Mouse (Mus musculus) layer of hippocampus, adult 11-12 months (tissue): ENCODE results near the gene Rai1.

ENCODE experiments used
- DNase-seq: peaks from one replicate; pipeline ENCODE4 v3.0.0; 2022; ENCODE audit warnings: low spot score

The Rai1 gene

DNA sequence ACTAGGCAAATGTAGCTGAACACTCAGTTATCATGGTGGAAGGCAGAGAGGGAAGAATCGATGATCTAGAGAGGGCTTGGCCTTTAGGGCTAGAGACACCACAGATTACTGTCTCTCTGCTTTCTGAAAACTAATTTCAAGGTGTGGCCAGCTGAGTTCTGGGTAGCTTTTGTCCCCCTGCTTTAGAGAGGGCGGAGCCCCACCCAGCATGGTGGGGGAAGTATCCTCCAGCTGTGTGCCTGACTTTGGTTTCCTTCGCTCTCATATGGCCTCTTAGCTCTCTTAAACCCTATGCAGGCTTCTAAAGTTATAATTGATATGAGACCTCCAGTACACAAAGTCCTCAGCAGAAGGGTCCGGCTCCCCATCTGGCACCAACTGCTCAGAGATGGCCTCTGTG lies 58.5 kb downstream of the Rai1 start:
- DNase-seq: no peak

DNA sequence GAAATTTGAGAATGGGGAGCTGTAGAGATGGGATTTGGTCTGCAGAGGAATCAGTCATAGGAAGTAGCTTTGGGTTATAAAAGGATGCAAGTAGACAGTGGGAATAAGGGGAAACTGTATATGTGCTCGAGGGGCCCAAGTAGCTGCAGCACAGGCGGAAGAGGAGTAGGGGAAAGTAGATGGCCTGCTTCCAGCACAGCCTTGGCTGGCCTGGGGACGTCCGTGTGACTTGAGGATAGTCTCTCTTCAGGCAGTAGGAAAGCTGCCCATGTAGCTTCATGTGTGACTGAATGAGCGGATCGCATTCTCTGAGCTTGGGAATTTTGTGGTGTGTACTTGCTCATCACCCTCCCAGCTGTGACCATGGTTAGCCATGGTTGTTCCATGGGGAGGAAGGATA lies 59.6 kb downstream of the Rai1 start:
- DNase-seq: no peak

DNA sequence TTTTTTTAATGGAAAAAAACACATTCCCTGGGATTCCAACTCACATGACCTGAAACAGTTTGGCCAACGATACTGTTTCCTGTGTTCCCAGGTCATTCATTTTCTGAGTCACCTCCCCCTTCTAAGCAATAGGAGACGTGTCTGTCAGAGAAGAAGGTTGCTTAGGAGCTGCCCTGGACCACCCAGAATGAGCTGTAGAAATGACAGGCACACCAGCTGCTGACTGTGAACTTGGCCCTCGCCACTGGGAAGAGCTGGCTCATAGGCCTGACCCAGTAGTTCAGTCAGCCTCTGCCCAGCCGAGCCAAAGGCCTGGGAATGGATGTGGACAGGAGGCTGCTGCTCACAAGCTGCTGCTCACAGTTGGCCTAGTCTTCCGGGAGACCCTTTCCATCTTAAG lies 60.3 kb downstream of the Rai1 start:
- DNase-seq: no peak

DNA sequence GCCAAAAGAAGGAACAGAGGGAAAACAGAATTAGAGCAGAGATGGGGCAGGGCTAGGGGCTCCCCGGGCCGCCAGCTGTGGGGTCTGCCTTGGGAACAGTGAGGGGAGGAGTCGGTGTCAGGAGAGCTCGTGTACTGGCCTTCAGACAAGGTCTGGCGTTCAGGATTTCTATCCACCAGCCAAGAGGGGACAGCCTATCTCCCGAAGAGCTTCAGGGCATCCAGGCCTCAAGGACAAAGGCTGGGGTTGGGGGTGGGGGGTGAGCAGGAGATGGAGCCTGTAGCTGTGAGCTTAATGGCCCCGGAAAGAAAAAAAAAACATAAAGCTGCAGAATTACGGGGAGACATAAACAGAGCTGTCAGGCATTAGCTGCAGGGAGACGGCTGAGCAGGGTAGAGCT lies 64.0 kb downstream of the Rai1 start:
- no peak for DNase-seq

DNA sequence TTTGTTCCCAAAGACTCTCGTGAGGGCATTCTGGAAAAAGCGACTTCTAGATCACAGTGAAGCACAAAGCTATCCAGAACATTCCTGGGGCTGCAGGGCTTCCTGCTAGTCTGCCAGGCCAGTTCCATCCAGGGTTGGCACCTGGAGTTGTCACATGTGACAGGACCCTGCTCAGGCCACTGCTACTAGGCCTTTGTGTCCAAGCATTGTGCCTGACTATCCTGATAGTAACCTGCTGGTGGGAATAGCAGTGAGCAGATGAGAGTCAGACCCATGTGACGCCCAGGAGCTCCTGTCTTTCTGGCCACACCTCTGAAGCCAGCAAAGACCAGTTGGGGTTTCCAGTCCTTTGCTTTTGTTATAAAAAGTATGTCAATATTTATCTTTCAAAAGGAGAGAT lies 67.3 kb downstream of the Rai1 start:
- no peak for DNase-seq

DNA sequence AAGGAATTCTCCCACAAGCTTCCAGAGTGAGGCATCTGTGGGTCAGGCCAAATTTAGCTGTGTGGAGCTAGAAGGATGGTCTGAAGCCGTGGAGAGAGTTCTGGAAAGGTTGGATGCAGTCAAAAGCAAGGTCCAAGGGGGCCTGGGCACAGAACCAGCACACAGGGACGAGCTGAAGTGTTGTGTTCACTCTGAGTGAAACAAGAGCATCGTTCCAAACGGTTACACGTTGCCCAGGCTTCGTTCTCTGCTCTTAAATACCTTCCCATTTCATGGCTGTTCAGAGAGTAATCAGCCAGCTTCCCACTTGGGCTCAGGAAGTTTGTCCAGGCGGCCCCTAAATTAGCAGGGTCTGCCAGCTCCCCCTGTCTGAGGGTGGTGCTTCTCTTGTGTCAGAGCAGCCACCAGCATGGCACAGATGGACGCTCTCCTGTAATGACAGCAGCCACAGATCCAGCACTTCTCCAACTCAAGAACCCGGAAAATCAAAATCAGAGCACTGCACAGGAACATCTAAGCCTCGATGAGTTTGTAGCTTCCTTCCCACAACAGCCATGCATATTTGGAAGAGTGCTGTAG lies 68.9 kb downstream of the Rai1 start:
- no peak for DNase-seq

DNA sequence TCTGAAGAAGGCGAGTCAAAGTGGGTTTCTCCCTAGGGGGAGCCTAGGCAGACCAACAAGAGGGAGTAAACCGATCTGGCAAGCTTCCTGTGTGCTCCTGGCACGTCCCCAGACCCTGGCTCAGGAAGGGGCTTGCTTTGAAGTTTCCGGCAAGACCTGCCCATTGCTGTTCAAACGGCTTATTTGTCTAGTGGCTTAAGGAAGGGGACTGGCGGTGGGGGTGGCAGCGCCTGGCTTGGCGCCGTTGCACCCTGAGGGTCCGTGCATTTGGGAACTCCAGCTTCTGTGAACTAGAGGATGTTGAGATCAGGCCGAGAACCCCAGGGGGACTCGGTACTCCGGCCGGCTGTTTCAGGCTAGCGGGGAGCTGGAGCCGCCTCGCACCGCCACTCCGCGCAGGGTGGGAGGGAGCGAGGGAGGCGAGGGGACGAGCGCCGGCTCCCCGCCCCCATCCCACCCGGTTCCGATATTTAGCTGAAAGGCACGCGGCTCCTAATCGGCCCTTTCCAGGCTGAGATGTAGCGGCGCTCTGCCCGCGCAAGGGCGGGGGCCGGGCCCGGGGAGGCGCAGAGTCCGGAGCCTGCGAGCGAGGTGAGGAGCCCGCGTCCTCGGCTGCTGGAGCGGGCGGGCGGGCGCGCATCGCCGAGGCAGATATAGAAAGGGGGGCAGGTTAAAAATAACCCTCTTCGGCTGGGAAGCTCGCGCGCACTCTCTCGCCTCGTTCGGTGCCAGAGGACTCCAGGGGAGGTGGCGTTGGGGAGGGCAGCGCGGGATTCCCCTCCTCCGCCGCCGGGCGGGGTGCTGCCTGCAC lies 70.8 kb downstream of the Rai1 start:
- DNase-seq: peak; percentile 71

DNA sequence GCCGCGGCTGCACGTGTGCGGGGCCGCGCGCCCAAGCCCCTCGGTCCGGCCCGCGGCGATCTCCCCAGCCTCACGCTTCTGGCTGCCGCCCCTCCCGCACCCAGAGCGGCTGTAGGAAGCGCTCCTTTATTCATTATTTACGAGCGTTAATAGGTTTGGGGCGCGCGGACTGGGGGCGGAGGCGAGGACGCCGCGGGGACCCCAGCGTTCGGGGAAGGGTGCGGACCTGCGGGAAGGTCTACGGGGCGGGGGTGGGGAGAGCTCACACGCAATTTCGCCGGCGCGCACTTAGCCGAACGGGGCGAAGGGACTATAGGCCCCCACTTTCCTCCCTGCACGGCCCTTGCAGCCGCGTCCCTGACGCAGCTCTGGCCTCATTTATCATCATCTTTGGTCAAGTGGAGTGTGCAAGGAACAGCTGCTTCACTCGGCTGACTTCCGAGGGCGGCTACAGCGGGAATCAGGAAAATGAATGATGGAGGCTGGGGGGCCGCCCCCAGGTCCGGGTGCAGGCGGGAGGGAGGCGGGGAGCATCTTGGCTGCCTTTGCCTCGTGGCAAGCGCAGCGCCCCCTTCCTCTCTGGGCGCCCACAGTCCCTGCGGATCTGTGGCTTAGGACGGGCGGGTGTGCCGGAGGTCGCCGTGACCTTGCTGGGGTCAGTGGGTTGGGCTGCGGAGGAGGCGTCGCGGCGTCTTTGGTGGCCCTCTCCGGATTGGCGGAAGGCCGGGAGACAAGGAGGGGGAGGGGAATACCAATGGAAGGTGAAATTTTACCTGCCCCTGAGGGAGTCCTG lies 71.6 kb downstream of the Rai1 start:
- peak; percentile 75 for DNase-seq

DNA sequence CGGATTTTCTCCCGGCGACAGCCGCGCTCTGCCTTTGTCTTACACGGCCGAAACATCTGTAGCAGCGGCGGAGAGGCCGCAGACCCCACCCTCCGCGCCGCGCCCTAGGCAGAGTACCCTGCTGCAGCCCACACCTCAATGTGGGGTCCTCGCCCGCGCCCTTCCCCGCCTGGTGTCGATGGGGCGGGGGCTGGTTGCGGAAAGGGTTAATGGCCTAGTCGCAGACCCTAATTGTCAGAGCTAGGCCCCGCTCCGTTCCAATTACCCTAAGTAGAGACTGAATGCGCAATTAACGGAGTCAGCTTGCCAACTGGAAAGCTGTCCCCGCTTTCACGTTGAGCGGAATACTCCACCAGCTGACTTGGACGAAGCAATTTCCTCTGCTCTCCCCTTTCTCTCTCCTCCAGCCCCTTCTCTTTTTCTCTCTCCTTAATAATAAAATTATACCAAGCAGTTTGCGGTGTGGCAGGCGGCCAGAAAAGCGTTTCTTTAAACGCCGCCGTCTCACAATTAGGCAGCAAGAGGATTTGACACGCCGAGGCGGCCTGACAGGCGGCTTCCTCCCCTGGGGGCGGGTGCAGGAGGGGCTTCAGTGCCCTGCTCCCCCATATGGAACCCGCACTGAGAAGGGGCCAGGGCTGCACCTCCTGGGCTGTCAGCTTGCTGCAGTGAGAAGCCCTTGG lies 72.3 kb downstream of the Rai1 start:
- peak; percentile 66 for DNase-seq

DNA sequence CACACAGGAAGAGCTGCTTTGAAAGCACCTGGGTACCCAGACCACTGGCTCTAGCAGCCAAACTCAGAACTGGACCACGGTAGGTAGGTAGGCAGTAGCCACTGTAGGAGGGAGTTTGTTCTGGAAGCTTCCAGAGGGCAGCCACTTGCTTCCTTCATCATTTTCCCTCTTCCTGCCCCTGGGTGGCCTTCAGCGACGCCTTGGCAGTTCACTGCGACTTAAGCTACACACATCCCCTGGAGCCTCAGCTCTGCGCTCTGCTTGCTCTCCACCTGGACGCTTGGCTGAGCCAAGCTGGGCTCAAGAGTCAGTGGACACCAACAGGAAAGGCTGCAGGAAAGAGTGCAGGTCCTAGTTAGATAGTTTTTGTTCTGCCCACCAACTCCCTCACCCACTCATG lies 73.2 kb downstream of the Rai1 start:
- no peak for DNase-seq

DNA sequence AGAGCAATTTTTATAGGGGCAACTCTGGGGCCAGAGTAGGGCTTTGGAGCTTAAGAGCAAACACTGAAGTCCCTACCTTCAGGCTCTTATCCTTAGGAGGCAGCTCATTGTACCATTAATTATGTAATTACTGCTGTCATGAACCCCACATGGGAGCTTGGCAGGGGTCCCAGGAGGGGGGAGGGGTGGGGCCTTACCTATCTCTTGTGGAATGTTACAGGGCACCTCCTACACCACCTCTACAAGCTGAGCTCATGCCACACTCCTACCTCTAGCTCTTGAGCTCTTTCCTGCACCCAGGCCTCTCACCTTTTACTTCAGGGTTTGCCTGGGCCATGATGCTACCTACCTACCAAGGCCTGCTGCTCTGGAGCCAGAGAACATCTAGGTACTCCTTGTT lies 73.7 kb downstream of the Rai1 start:
- DNase-seq: no peak

DNA sequence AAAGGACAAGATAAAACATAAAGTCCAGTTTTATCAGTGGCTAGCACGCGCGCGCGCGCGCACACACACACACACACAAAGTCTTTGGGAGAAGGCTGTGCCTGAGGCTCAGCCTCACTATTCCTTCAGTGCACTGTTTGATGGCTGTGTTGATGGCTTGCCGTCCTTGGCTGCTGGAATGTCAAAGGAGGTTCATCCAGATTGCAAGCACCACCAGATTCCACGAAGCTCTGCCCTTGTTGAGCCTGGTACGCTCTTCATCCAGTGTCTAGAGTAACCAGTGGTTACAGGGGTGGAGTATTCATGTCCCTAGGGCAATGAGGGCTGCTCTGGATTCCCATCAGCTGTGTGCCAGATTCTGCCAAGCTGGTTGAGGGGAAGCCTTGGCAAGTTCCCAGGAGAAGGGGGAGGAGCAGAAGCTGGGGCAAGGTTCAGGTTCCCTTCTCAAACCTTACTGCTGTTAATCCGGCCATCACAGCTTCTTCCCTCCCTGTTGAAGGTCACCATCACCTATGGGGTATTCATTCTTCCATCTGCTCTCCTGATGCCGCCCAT lies 77.4 kb downstream of the Rai1 start:
- DNase-seq: no peak

DNA sequence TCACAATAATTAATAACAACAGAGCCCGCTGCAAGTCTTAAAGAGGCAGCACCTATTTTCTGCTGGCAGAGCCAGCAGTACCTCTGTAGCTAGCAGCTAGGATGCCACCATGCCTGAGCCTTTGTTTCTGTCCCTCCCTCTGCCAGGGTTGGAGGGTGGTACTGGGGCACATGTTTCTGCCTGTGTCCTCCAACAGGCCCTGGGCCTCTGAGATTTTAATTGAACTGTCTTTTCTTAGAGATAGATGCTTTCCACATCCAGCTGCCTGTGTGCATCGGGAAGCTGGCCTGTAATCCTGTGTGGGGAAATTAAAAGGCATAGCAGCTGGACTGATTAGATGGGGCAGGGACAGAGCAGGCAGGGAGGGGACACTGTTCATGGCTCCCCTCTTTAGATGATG lies 77.9 kb downstream of the Rai1 start:
- no peak for DNase-seq

DNA sequence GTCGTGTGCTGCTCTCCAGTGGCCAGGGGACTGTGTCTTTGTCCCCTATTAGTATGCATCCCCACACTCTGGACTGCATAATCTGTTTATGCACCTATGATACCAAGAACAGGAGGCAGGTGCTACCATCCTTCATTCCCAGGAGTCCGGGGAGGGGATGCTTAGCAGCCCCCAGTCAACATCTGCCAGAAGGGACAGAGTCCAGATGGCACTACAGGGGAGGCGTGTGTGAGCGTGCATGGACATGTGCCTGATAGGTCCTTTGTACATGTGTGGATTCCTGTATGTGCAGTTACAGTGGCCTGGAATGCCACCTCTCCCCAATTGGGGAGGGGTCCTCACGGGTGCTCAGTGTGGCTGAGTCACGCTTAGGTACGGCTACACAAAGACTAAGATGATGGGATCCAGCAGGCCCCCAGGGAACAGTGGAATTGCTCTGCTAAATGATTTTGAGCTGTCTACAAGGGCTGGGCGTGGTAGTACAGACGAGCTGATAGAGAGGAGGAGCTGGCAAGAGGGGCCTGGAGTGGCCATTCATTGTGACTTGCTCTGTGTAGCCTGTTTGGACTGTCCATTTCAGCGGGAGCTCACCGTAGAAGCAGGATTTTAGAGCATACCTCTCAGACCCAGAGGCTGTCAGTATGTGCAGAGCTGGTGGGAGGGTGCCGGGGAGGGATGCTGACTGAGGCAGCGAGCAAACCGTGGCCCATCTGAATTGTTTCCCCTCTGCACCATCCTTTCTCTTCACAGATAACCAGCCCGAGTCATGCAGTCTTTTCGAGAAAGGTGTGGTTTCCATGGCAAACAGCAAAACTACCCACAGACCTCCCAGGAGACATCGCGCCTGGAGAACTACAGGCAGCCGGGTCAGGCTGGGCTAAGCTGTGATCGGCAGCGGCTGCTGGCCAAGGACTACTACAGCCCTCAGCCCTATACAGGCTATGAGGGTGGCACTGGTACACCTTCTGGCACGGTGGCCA lies 79.8 kb downstream of the Rai1 start:
- no peak for DNase-seq

DNA sequence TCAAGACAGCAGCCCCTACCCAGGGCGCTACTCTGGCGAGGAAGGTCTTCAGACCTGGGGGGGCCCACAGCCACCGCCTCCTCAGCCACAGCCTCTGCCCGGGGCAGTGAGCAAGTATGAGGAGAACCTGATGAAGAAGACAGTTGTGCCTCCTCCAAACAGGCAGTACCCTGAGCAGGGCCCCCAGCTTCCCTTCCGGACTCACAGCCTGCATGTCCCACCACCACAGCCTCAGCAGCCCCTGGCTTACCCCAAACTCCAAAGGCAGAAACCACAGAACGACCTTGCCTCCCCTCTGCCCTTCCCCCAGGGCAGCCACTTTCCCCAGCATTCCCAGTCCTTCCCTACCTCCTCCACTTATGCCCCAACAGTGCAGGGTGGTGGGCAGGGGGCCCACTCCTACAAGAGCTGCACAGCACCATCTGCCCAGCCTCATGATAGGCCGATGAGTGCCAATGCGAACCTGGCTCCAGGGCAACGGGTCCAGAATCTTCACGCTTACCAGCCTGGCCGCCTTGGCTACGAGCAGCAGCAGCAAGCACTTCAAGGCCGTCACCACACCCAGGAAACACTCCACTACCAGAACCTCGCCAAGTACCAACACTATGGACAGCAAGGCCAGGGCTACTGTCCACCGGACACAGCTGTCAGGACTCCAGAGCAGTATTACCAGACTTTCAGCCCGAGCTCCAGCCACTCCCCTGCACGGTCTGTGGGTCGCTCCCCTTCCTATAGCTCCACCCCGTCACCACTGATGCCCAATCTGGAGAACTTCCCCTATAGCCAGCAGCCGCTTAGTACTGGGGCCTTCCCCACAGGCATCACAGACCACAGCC lies 80.8 kb downstream of the Rai1 start:
- peak; percentile 65 for DNase-seq

DNA sequence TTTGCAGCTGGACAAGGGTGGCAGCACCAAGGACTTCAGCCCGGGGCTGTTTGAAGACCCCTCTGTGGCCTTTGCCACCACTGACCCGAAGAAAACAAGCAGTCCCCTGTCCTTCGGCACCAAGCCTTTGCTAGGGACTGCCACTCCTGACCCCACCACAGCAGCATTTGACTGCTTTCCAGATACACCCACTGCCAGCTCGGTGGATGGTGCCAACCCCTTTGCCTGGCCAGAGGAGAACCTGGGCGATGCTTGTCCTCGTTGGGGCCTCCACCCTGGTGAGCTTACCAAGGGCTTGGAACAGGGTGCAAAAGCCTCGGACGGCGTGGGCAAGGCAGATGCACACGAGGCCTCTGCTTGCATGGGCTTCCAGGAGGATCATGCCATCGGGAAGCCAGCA lies 82.3 kb downstream of the Rai1 start:
- no peak for DNase-seq

DNA sequence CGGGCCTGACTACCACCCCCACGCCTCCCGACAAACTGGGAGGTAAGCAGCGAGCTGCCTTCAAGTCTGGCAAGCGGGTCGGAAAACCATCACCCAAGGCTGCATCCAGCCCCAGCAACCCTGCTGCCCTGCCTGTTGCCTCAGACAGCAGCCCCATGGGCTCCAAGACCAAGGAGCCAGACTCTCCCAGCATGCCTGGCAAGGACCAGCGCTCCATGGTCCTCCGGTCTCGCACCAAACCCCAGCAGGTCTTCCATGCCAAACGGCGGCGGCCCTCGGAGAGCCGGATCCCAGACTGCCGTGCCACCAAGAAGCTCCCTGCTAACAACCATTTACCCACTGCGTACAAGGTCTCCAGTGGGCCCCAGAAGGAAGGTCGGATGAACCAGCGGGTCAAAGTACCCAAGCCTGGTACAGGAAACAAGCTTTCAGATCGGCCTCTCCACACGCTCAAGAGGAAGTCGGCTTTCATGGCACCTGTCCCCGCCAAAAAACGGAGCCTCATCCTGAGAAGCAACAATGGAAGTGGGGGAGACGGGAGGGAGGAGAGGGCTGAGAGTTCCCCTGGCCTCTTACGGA lies 83.6 kb downstream of the Rai1 start:
- no peak for DNase-seq

DNA sequence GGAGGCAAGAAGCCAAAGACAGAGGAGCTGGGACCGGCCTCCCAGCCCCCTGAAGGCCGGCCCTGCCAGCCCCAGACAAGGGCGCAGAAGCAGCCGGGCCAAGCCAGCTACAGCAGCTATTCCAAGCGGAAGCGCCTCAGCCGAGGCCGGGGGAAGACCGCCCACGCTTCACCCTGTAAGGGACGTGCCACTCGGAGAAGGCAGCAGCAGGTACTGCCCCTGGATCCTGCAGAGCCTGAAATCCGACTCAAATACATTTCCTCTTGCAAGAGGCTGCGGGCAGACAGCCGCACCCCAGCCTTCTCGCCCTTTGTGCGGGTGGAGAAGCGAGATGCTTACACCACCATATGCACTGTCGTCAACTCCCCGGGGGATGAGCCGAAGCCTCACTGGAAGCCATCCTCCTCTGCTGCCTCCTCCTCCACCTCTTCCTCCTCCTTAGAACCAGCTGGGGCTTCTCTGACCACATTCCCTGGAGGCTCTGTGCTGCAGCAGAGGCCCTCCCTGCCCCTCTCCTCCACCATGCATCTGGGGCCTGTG lies 84.8 kb downstream of the Rai1 start:
- no peak for DNase-seq

DNA sequence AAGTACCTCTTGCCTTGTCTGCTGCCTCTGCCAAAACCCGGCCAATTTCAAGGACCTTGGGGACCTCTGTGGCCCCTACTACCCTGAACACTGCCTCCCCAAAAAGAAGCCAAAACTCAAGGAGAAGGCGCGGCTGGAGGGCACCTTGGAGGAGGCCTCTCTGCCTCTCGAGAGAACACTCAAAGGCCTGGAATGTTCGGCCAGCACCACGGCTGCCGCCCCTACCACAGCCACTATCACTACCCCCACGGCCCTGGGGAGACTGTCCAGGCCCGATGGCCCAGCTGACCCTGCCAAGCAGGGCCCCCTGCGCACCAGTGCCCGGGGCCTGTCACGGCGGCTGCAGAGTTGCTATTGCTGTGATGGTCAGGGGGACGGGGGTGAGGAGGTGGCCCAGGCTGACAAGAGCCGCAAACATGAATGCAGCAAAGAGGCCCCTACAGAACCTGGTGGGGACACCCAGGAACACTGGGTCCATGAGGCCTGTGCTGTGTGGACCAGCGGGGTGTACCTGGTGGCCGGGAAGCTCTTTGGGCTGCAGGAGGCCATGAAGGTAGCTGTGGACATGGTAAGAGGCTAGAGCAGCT lies 85.3 kb downstream of the Rai1 start:
- DNase-seq: no peak
